Mouse (Mus musculus) brown adipose tissue, adult 24 weeks (tissue): ENCODE measurements around the gene Gria2. TPM values are rescaled to one million over a fixed set of nuclear protein-coding genes. Genes with fewer than 3 reads are reported as not detected.

Experiments
- H3K27ac ChIP-seq: fragments of 200-500 bp; replicated peaks from 2 replicates; pipeline ENCODE4 v1.5.1; 2012; ENCODE audit warnings: low read depth, mild to moderate bottlenecking, low read length
- H3K4me1 ChIP-seq: fragments of 200-500 bp; 2 replicates; pipeline ENCODE4 v1.6.1; 2012; ENCODE audit warnings: low read length, mixed read lengths; ENCODE audit not compliant: control insufficient read depth, insufficient read depth, insufficient read length
- H3K4me3 ChIP-seq: fragments of 200-500 bp; 2 replicates; pipeline ENCODE4 v1.5.1; 2012; ENCODE audit warnings: low read depth, mild to moderate bottlenecking, low read length, moderate library complexity; ENCODE audit not compliant: insufficient read depth
- polyA plus RNA-seq: library from polyadenylated mRNA; stranded (reverse); fragments of >200 nt; gene quantifications from 2 replicates; pipeline ENCODE4 v1.2.4, GENCODE M21; 2012; ENCODE audit not compliant: missing spikeins, insufficient read depth, insufficient read length

Gene Gria2
- polyA plus RNA-seq, 1 experiment = not detected

DNA sequence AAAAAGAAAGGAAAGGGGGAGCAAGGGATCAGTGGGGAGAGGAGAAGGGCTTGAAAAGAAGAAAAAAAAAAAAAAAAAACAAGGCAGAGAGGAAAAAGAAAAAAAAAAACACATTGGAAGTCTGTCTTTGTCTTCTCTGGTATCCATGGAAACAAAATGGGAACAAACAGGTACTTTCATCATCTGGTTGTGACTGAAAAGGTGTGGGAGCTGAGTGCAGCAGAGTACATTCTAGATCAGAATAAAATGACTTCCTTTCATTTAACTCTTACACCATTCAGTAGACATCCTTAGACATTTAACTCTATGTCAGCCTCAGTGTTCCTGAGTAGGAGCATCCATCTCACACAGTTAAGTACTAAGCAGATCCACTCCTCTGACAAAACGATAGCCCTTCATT lies 4.7 kb downstream of the Gria2 start:
- Histone ChIP-seq H3K4me3 (no peak overlapping the region), H3K4me1 (no peaks in the 10 kb centered on the region), H3K27ac (no peak overlapping the region)

DNA sequence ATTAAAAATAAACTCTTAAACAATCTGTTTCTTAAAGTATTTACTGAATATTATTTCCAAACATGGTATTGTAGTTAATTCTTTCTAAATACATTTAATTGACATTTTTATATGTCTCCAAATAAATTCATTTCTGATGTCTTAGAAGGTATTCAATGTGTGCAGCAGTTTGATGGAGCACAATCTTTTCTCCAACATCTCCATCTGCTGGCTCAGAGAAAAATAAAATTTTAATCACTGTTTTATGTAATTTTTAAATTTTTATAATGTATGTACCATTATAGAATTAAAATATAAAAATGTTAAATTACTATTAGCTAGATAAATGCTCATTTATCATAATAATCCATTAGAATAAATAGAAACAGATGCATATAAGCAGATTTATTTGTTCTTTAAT lies 5.9 kb downstream of the Gria2 start:
- Histone ChIP-seq H3K4me1 (no peaks in the 10 kb centered on the region), H3K4me3 (no peak overlapping the region), H3K27ac (no peak overlapping the region)

- no peaks in the 10 kb centered on the region for H3K4me1 ChIP-seq
- H3K4me3 ChIP-seq = no peak overlapping the region
- no peak overlapping the region for H3K27ac ChIP-seq
These were observed 7.4 kb downstream of the Gria2 start for GRCm38 (mm10) chr3:80795284-80795683.

- H3K4me3 ChIP-seq = no peak overlapping the region
- H3K4me1 ChIP-seq = no peaks in the 10 kb centered on the region
- no peak overlapping the region for H3K27ac ChIP-seq
These were observed 15.4 kb downstream of the Gria2 start for GRCm38 (mm10) chr3:80787116-80787744.

- Histone ChIP-seq H3K4me3 (no peak overlapping the region), H3K27ac (no peak overlapping the region), H3K4me1 (no peaks in the 10 kb centered on the region)
These were observed 21.5 kb downstream of the Gria2 start for GRCm38 (mm10) chr3:80781144-80781530.

DNA sequence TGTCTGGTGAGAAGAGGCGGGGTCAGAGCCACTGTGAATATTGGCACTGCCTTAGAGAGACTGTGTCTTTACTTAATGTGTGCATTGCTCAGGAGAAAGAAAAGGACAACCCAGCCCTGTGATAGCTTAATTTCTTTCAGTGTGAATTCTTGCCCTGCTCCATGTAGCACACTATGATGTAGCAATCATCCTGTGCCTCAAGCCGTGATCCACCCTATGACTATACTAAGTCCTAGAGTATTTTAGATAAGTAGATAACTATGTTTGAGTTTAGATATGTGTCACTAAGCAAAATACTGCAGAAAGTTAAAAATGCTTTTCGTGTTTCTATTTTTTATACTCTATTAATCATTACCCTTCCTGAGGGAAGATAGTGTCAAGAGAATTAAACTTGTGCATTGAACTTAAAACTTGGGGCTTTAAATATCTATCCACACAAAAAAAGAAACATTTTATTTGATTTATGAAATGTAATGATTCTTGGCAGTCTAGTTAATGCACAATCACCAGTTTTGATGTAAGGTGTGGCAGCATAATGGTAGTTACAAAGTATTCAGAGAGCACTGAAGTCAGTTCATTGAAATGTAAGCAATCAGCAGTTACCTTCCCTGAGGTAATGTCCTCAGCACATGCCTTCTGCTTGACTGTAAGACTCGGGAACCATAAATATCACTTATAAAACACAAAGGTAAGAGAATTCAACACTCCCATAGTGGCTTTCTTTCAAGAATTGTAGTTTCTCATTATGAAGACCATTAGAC lies 22.1 kb downstream of the Gria2 start:
- Histone ChIP-seq H3K4me3 (no peak overlapping the region), H3K27ac (no peak overlapping the region), H3K4me1 (no peaks in the 10 kb centered on the region)

DNA sequence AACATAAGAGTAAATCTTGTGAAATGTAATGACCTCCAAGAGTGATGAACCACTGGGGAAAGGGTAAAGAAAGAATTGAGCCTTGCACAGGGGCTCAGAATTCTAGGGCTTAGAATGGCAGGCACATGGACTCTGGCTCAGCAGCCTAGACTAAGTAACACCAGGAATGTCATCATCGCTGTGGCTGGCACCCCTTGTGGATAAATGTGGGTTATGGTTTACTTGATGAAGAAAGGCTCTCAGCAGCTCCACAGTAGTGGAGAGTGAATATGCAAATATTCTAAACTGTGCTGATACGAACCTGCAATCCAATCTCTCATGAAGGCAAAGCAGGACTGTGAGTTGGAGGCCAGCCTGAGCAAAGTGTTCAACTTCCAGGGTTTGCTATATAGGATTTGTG lies 26.0 kb downstream of the Gria2 start:
- H3K27ac ChIP-seq = no peak overlapping the region

GRCm38 (mm10) chr3:80775971-80776370 lies 26.7 kb downstream of the Gria2 start:
- Histone ChIP-seq H3K27ac (no peak overlapping the region), H3K4me3 (no peak overlapping the region), H3K4me1 (no peaks in the 10 kb centered on the region)

More for the DNA sequence above, 26.0 kb downstream of the Gria2 start:
- Histone ChIP-seq H3K4me1 (no peaks in the 10 kb centered on the region), H3K4me3 (no peak overlapping the region)

GRCm38 (mm10) chr3:80774005-80774764 lies 28.4 kb downstream of the Gria2 start:
- H3K4me1 ChIP-seq = no peaks in the 10 kb centered on the region
- H3K4me3 ChIP-seq = no peak overlapping the region
- H3K27ac ChIP-seq = no peak overlapping the region

DNA sequence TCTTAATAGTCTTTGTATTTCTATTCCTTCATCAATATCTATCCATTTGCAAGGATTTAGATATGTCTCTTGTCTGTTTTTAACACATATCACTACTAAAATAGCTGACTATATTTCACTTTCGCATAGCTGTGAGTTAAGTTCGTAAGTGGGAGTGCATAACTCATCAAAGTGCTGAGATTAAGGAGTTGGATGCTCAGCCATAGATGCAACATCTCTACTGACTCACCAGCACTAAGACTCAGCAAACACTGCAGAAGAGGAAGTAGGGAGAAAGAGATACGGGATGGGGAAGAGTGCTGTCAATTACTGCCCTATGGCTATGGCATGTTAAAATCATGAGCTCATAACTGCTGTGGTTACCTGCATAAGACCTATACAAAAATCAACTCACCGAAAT lies 29.4 kb downstream of the Gria2 start:
- Histone ChIP-seq H3K4me1 (no peaks in the 10 kb centered on the region), H3K27ac (no peak overlapping the region), H3K4me3 (no peak overlapping the region)

DNA sequence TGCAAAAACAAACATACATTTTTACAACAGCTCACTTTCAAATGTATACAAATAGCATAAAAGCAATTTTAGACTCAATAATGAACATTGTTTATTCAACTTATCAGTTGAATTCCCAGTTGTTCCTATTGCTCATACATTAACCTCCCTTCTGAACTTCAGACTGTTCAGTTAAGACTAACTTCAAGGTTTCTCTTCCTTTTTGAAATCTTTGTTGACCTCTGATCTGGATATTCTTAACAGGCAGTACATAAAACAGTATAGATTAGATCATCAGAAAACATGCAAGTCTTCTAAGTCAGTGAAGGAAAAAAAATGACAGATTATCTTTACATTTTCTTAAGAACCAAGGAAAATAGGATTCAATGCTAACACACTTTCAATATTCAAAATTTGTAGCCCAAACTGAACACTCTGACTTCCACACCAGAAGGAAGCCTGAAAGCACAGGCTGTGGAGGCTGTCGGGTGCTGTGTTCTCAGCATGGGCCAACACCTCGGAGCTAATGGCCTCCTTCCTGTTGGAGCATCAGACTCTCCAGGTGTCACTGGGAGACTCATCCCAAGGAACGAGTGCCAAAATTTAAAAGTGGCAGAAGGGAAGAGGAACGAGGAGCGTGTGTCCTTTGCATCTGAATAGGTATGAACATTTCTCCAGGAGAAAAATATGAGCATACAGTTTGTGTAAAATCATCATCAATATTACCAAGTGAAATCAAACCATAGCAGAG lies 33.0 kb downstream of the Gria2 start:
- Histone ChIP-seq H3K4me1 (no peaks in the 10 kb centered on the region), H3K4me3 (no peak overlapping the region), H3K27ac (no peak overlapping the region)

GRCm38 (mm10) chr3:80758955-80759354 lies 43.7 kb downstream of the Gria2 start:
- H3K4me3 ChIP-seq = no peak overlapping the region
- no peaks in the 10 kb centered on the region for H3K4me1 ChIP-seq
- no peak overlapping the region for H3K27ac ChIP-seq

DNA sequence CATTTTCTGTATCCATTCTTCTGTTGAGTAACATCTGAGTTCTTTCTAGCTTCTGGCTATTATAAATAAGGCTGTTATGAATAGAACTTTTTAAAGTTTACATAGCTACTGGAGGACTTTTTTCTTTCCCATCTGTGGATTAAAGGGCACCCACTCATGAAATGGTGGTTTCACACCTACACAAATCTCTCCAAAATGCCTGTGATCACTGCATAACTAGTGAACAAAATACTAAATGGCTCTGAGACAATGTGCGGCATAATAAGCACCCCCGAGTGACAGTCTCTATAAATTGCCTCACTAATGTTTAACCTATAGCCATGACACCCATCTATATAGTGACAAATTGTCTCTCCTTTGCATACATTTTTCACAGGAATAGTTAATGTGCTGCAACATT lies 44.3 kb downstream of the Gria2 start:
- Histone ChIP-seq H3K4me3 (no peak overlapping the region), H3K4me1 (no peaks in the 10 kb centered on the region), H3K27ac (no peak overlapping the region)

DNA sequence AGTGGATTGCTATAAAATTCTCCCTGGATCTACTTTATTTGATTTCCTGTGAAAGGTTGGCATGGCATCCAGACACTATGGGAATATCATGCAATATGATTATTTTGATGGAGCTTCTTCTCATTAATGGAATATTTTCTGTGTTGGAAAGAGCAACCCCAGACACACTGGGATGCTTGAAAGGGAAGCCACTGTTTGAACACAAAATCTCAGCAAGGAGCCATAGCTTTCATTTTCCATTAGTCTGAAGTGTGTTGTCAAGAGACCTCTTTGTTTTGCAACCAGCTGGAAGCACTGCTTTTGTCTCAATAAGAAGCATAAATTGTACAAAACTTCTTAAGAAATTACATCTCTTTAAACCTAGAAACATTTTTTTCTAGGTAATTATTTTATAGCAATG lies 51.8 kb downstream of the Gria2 start:
- Histone ChIP-seq H3K4me3 (no peak overlapping the region), H3K27ac (no peak overlapping the region), H3K4me1 (no peaks in the 10 kb centered on the region)

- Histone ChIP-seq H3K4me3 (no peak overlapping the region), H3K4me1 (no peaks in the 10 kb centered on the region), H3K27ac (no peak overlapping the region)
These were observed 77.4 kb downstream of the Gria2 start for GRCm38 (mm10) chr3:80725205-80725604.
